8 mouse cellular contexts compared by ENCODE assay signal in the genomic region with DNA sequence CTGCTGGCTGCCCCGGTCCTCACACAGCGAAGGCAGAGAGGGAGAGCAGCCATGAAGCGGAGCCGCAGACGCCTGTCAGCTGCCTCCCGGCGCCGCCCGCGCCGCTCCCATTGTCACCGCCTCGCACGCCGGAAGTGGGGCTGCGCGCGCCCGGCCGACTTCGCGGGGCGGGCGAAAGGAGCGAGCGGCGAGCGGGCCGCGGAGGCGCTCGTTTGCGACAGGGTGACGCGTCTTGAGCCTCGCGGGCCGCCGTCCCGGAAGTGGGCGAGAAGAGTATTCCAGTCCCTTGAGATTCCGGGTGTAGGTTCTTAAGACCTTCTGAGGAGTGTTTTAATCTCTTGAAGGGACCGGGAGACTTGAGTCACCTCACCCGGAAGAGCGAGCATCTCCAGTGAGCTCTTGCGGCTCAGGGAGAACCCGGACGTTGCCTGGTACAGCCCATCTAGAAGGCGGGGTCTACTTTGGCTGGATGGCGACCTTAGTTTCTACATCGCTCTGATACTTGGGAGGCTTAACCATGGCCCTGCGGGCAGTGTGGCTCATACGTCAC. TPM values are rescaled to one million over a fixed set of nuclear protein-coding genes. Genes with fewer than 3 reads are reported as not detected.
A peak's percentile ranks its signal among the peaks of the same experiment; 100 is the strongest.
DNase-seq lines count a peak whose midpoint lies in the region; ATAC-seq and TF ChIP-seq lines count a peak whose summit lies in the region.

A gene (minus strand): TSS at position 380 of the 550 bp plus-strand sequence.

- no peaks in the 10 kb centered on the region; the same call in 1 of the 2 replicates for H3K4me1 ChIP-seq in bone marrow, adult 2 months (ENCODE audit: control insufficient read depth, insufficient read depth, low read length)
- H3K4me1 ChIP-seq in embryonic facial prominence, embryonic 15.5 days = peaks cover 17% of the 10 kb centered on the region
- H3K4me1 ChIP-seq in limb, embryonic 14.5 days (ENCODE audit: control insufficient read depth, insufficient read depth, low read length) = peaks cover 19% of the 10 kb centered on the region
- peaks cover 4% of the 10 kb centered on the region; the same call in 1 of the 2 replicates for H3K4me1 ChIP-seq in midbrain, postnatal 0 days (ENCODE audit: insufficient read depth, low read length)

- no peaks in the 10 kb centered on the region for H3K9me3 ChIP-seq in embryonic facial prominence, embryonic 15.5 days (replicated peaks)
- no peaks in the 10 kb centered on the region for H3K9me3 ChIP-seq in limb, embryonic 14.5 days (ENCODE audit: control insufficient read depth, low read length)
- H3K9me3 ChIP-seq in midbrain, postnatal 0 days (ENCODE audit: low read length) = no peaks in the 10 kb centered on the region

- ATAC-seq in embryonic facial prominence, embryonic 15.5 days (ENCODE audit: insufficient number of reproducible peaks, low FRiP score, low TSS enrichment, low read depth) = peak; percentile 94
- peak; percentile 94 for ATAC-seq in limb, embryonic 14.5 days (ENCODE audit: low FRiP score, low read depth)
- peak; percentile 97 for ATAC-seq in midbrain, postnatal 0 days (ENCODE audit: low FRiP score)

- H3K4me2 ChIP-seq in embryonic facial prominence, embryonic 15.5 days (replicated peaks) = peak within 1 kb of the TSS; percentile 66
- peak within 1 kb of the TSS; percentile 69 for H3K4me2 ChIP-seq in limb, embryonic 14.5 days (replicated peaks; ENCODE audit: low read depth, low read length, severe bottlenecking)
- peak within 1 kb of the TSS; percentile 69 for H3K4me2 ChIP-seq in midbrain, postnatal 0 days (ENCODE audit: low read depth, low read length, poor library complexity, severe bottlenecking)

- no peaks in the 10 kb centered on the region for H3K27me3 ChIP-seq in embryonic facial prominence, embryonic 15.5 days
- H3K27me3 ChIP-seq in limb, embryonic 14.5 days (ENCODE audit: control insufficient read depth, insufficient read depth, low read length) = no peaks in the 10 kb centered on the region
- no peaks in the 10 kb centered on the region for H3K27me3 ChIP-seq in midbrain, postnatal 0 days (ENCODE audit: insufficient read depth, low read length)

- no peak for TF ChIP-seq CTCF in bone marrow, adult 2 months (IDR thresholded peaks at IDR 0.05; ENCODE audit: control insufficient read depth, insufficient read depth, low read length)
- no peak for TF ChIP-seq CTCF in midbrain, postnatal 0 days (IDR thresholded peaks at IDR 0.05)

- no peaks in the 10 kb centered on the region for H3K36me3 ChIP-seq in embryonic facial prominence, embryonic 15.5 days
- no peaks in the 10 kb centered on the region for H3K36me3 ChIP-seq in limb, embryonic 14.5 days (ENCODE audit: control insufficient read depth, insufficient read depth, low read length)
- no peaks in the 10 kb centered on the region for H3K36me3 ChIP-seq in midbrain, postnatal 0 days (ENCODE audit: insufficient read depth, low read length)

- under 1% methylated on average over 53 of the region's 53 CpGs for WGBS in bone marrow, adult 2 months
- WGBS in embryonic facial prominence, embryonic 15.5 days = under 1% methylated on average over 52 of the region's 53 CpGs
- WGBS in limb, embryonic 14.5 days = under 1% methylated on average over 47 of the region's 53 CpGs
- WGBS in midbrain, postnatal 0 days = under 1% methylated on average over 53 of the region's 53 CpGs

- H3K4me3 ChIP-seq in bone marrow, adult 2 months (replicated peaks; ENCODE audit: control insufficient read depth, low read depth, low read length) = peak within 1 kb of the TSS; percentile 99
- H3K4me3 ChIP-seq in embryonic facial prominence, embryonic 15.5 days (replicated peaks) = peak within 1 kb of the TSS; percentile 89
- peak within 1 kb of the TSS; percentile 93 for H3K4me3 ChIP-seq in limb, embryonic 14.5 days (replicated peaks; ENCODE audit: low read length)
- peak within 1 kb of the TSS; percentile 96 for H3K4me3 ChIP-seq in midbrain, postnatal 0 days (ENCODE audit: low read depth, low read length)

- peak; percentile 88 for TF ChIP-seq POLR2A in bone marrow, adult 2 months (IDR thresholded peaks at IDR 0.05; ENCODE audit: borderline replicate concordance, control insufficient read depth, low read depth, low read length)
- TF ChIP-seq POLR2A in limb, embryonic 14.5 days (IDR thresholded peaks at IDR 0.05; ENCODE audit: borderline replicate concordance, extremely low read depth, insufficient read depth, insufficient read length) = peak; percentile 72; the same call in 1 of the 2 replicates

- peak within 1 kb of the TSS; percentile 91 for H3K9ac ChIP-seq in embryonic facial prominence, embryonic 15.5 days
- H3K9ac ChIP-seq in limb, embryonic 14.5 days (ENCODE audit: low read depth, low read length, severe bottlenecking) = peak within 1 kb of the TSS; percentile 94
- H3K9ac ChIP-seq in midbrain, postnatal 0 days (replicated peaks; ENCODE audit: low read length, poor library complexity, severe bottlenecking) = peak within 1 kb of the TSS; percentile 97

- peak; percentile 97 for DNase-seq in 416B (ENCODE audit: low read depth)
- peak; percentile 95 for DNase-seq in heart, adult 8-10 months (ENCODE audit: low spot score)
- peak; percentile 96 for DNase-seq in kidney, adult 9 months
- DNase-seq in limb, embryonic 14.5 days (ENCODE audit: low spot score) = peak; percentile 91
- peak; percentile 96 for DNase-seq in midbrain, postnatal 0 days (ENCODE audit: low spot score)
- DNase-seq in spleen, postnatal 14 days (ENCODE audit: low spot score in 2 of 2) = peak; percentile 90 to 94

- H3K27ac ChIP-seq in bone marrow, adult 2 months (ENCODE audit: control insufficient read depth, insufficient read depth, low read depth, low read length, poor library complexity) = peak within 1 kb of the TSS; percentile 100
- H3K27ac ChIP-seq in embryonic facial prominence, embryonic 15.5 days (replicated peaks) = peak within 1 kb of the TSS; percentile 98
- H3K27ac ChIP-seq in limb, embryonic 14.5 days (replicated peaks; ENCODE audit: low read depth, low read length) = peak within 1 kb of the TSS; percentile 98
- H3K27ac ChIP-seq in midbrain, postnatal 0 days (ENCODE audit: low read depth, low read length) = peak within 1 kb of the TSS; percentile 99

RNA-seq across cellular contexts. Expression of the gene that starts here (rescaled TPM):
- 12.6 and 21.8 TPM in 2 replicates for polyA plus RNA-seq in bone marrow, adult 2 months (2011; ENCODE audit: insufficient read depth, insufficient read length, low replicate concordance, missing spikeins)
- polyA plus RNA-seq in embryonic facial prominence, embryonic 15.5 days (2015; fragmentation: Nextera tagmentation; extraction: Ambion mirVana) = 40.9 and 43.2 TPM in 2 replicates
- total RNA-seq in heart, adult 8-10 months (2022) = 10 to 100 TPM; 15.9 to 17.6 (median 16.8) TPM
- 30.7 and 30.8 TPM in 2 replicates for polyA plus RNA-seq in limb, embryonic 14.5 days (2012; rRNA removed)
- polyA plus RNA-seq in limb, embryonic 14.5 days (2014; fragmentation: Nextera tagmentation; extraction: Ambion mirVana) = 48.7 and 52.3 TPM in 2 replicates
- total RNA-seq in midbrain, postnatal 0 days (2014; rRNA removed) = 59.5 and 91.5 TPM in 2 replicates
- 42.6 and 47.2 TPM in 2 replicates for polyA plus RNA-seq in midbrain, postnatal 0 days (2015; fragmentation: Nextera tagmentation; extraction: Ambion mirVana)

Comparison
In these comparisons a context has a peak if more than half of its experiments do, and no peak if none do; other contexts are left out.
1. Peak in every context shown above with its lines: DNase-seq, ATAC-seq, H3K4me3 ChIP-seq and H3K27ac ChIP-seq.